Mouse (Mus musculus) activated CD4-positive, CD25-positive, alpha-beta regulatory T cell, adult 4 months (primary cell): Measurements from ENCODE around the gene Marveld1. TPM values are rescaled to one million over a fixed set of nuclear protein-coding genes. Genes with fewer than 3 reads are reported as not detected.

Source experiments
- ATAC-seq: one replicate; pipeline ENCODE4 v1.8.0; 2017
- polyA plus RNA-seq, 2 experiments: library from polyadenylated mRNA; unstranded; fragments of 100-300 nt; shearing (Covaris generic); gene quantifications; one replicate each; pipeline ENCODE4 v1.2.1; 2017

Marveld1 gene
- polyA plus RNA-seq, 2 experiments from 2014 or later = 5.7 to 6.5 TPM

DNA sequence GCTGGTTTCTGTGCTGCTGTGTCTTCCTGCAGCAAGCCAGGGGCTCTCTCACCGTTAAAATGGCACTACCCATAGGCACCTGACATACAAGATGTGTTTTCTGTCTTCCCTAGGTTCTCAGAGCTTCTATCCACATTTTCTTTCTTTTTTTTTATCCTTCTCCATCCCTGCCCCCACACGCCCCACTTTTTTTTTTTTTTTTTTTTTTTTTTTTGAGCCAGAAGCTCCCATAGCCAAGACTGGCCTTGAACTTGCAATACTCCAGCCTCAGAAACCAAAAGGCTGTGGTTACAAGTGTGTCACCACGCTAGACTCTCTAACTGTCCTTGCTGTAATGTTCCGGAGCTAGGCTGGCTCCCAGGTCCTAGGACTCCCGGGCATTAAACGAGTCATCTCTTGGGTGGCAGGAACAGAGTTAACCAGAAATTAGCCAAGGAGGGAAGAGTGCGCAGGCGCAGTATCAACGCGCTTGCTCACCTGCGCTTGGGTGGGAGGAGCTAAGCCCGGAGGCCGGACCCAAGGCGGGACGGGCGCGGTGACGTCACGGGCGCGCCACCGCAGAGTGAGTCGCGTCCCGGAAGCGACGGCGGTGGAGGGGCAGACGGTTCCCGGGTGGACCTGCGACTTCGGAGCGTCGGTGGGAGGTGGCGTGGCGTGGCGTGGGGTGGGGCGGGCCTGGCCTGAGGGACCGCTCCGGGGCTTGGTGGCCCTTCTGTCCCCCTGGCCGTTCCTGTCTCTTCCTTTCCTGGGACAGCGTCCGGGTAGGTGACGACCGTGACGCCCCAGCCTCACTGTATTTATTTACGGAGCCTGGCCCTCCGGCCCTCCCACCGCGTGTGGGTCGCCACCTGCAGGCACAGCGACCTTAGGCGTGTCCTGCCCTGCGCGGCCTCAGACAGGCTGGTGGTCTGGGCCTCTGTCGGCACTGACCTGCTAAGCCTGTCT, 23.1 kb downstream of the Marveld1 start:
- peak; percentile 96 for ATAC-seq

DNA sequence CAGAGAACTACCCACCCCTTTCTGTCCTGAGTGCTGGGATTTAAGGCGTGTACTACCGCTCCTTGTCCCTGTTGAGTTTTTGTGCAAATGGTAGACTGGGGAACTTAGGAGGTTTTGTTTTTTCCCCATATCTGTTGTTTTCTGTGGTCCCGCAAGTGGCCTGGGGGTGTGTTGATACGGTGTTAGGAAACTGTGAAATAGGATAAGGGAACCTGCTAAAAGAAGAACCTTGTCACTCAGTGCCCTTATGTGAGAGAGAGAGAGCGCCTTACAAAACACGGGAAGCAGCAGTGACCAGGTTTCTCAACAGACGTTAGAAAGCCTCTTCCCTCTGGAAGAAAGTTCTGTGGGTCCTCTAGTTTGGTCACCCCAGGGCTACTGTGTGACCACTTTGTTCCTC, 29.6 kb downstream of the Marveld1 start:
- ATAC-seq = no peak

DNA sequence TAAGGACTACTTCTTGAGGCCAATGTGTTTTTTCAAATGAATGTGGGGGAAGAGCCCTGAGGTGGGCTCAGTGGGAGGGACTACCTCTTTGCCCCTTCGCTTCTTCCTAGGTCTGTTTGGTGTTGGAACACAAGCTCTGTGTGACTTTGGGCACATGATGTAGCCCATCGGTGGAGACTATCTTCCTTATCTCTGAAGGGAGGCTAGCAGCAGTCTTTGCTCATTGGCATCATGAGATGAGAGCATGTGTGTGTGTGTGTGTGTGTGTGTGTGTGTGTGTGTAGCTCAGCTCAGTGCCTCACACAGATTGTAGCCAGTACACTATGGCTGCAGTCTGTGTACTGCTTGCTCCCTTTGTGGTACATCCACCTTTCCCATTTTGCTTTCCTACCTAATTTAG, 30.3 kb downstream of the Marveld1 start:
- no peak for ATAC-seq

DNA sequence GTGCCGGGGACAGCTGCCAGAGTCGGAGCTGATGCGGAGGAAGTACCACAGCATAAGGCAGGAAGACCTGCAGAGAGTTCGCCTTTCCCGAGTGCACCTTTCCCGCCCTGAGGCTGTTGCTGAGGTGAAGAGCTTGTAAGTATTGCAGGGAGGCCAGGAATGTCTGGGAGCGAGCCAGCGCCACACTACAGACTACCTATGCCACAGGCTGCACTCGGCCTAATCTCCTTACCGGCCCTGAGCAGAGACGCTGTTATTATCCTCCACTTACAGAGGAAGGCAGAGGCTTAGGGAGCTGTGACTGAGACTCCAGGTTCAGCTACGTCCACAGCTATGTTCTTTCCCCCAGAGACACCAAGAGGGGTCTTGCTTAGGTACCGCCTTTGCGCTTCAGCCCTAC, 32.2 kb downstream of the Marveld1 start:
- ATAC-seq = no peak

DNA sequence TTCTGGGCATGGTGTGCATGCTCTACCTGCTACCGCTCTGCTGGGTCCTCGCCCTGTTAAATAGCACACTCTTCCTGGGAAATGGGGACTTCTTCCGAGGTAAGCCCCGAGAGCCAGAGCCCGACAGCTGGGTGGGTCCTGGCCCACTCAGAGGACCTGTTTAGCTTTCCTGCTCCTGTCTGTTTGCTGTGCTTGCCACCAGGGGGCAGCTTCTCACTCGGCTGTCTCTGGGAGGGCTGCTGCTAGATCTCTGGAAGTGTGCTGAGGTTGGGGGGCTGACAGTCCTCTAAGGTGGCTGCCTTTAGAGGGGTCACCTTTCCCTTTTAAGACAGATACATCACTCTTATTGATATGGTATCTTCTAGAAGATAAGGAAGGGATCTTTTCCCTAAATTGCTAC, 35.5 kb downstream of the Marveld1 start:
- no peak for ATAC-seq

DNA sequence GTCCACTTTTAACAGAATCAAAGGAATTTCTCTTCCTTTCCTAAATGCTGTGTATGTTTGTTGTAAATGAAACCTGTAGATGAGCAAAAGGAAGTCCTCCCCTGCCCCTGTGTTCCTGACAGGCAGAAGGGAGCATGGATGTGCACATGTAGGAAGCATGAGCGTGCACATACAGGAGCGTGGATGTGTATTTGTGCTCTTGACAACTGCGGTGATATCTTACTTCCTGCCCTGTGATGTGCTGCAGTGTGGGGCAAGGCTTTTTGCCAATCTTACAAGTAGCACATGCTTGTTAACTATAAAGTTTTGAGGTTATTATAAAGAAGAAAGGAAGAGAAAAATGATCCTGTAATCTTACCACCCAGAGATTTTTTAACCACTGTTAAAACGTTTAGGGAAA, 42.5 kb downstream of the Marveld1 start:
- ATAC-seq = no peak

DNA sequence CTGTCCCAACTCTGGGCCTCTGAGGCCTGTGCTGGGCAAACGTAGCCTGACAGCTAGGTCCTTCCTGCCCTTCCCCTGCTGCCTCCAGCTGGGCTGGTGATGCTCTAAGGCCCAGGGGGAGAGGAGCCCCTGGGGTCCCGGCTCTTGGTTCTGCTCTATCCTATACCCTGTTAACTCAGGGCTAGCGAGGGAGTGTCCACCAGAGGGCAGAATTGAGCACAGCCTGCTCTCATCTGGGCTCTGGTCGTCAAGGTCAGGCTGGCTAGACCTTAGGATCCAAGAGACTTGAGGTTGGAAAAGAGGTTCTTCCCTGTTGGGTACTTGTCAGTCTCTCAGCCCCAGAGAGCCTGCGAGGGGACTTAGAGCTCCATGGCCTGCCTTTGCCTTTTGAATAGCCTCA, 43.3 kb downstream of the Marveld1 start:
- ATAC-seq = no peak

DNA sequence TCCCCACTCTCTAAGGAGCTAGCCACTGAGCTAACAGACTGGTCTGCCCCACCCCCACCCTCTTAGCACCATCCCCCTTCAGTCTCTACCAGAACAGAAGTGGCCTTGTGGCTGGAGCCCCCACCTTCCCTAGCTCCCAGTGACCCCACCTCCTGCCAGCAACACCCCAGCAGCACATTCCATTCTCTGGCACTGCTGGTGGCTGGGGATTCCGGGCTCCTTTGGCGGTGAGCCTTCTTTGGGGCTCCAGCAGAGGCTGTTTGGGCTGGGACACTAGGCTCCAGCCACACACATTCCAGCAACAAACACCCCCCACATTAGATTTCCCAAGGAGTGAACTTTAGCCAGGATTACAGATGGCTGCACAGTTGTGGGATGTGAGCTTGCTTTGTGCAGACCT, 46.1 kb downstream of the Marveld1 start:
- ATAC-seq = no peak

DNA sequence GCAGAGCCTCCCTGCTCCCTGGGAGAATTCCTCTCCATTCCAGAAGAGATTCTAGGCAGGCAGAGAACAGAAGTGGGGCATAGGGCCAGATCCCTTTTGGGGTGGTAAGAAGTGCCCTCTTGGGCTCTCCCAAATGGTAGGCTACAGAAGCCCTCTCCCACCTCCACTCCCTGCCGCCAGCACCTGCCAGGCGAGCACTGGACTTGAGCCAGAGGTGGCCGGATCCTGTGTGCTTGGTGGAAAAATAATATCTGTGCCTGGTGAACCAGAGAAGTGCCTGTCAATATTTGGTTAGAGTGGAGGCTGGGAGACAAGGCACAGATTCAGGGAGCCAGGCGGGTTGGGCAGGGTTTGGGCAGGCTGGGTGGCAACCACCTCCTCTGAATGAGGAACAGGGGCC, 49.2 kb downstream of the Marveld1 start:
- no peak for ATAC-seq

DNA sequence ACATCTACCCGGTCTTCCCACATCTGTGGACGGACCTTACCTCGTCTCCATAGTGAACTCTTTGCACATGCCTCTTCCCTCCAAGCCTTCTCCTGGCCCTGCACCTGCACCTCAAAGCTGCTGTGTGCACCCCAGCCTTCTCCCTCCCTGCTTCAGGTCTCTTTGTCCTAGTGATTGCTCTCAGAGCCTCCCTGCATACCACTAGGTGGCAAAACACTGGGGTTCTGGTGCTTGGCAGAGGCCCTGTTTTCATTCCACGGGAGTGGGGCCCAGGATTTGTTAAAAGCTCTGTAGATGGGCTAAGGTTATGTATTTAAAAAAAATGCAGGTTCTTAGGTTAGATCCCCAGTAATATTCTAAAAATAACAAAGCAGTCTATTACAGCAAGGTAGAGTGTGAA, 49.9 kb downstream of the Marveld1 start:
- ATAC-seq = no peak

DNA sequence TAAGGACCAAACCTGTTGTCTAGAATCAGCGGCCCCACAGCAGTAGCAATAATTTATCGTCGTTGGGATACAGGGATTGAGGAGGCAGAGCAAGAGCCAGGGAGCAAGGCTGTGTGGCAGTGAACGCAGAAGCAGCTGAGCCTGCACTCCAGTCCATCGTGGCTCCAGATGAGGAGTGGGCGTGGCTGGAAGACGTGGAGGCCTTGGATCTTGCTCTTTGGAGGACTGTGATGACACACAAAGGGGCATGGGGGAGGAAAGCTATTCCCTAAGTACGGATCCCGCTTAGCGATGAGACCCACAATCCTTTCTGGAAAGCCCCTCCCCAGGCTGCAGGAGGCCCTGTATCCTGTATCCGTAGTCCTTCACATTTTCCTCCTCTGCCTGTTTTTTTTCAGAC, 50.8 kb downstream of the Marveld1 start:
- ATAC-seq = no peak

Other genes with a start within 250 kb of the Marveld1 start
- gene Pgam1, start 235.5 kb upstream of the Marveld1 start, polyA plus RNA-seq = 10 to 100 TPM; 60.3 to 83.9 TPM
- gene Exosc1, start 214.0 kb upstream of the Marveld1 start, polyA plus RNA-seq = 100 to 1,000 TPM in 1 of 2 experiments, 10 to 100 TPM in 1; 75.9 to 103 TPM
- 10 to 100 TPM; 39.0 to 41.1 TPM for gene Zdhhc16, start 213.9 kb upstream of the Marveld1 start, polyA plus RNA-seq
- 10 to 100 TPM; 63.7 to 75.3 TPM for gene Mms19, start 166.2 kb upstream of the Marveld1 start, polyA plus RNA-seq
- gene Ubtd1, start 165.6 kb upstream of the Marveld1 start, polyA plus RNA-seq = 1 to 10 TPM; 2.6 to 4.0 TPM
- not detected for gene Ankrd2, start 111.4 kb upstream of the Marveld1 start, polyA plus RNA-seq
- gene Hoga1, start 101.8 kb upstream of the Marveld1 start, polyA plus RNA-seq = not detected
- not detected for gene 4933411K16Rik, start 95.2 kb upstream of the Marveld1 start, polyA plus RNA-seq
- not detected for gene Morn4, start 61.0 kb upstream of the Marveld1 start, polyA plus RNA-seq
- 10 to 100 TPM in 1 of 2 experiments, 1 to 10 TPM in 1; 8.1 to 12.4 TPM for gene Pi4k2a, start 56.9 kb upstream of the Marveld1 start, polyA plus RNA-seq
- gene Avpi1, start 18.3 kb upstream of the Marveld1 start, polyA plus RNA-seq = 1 to 10 TPM; 9.2 to 9.7 TPM
- gene Zfyve27, start 16.6 kb downstream of the Marveld1 start, polyA plus RNA-seq = 10 to 100 TPM; 13.9 to 15.2 TPM
- not detected for gene Sfrp5, start 54.9 kb downstream of the Marveld1 start, polyA plus RNA-seq
- not detected for gene Golga7b, start 100.2 kb downstream of the Marveld1 start, polyA plus RNA-seq